Mouse (Mus musculus): Measurements from ENCODE around the gene Sf3a2. TPM values are rescaled to one million over a fixed set of nuclear protein-coding genes. Genes with fewer than 3 reads are reported as not detected.

Gene Sf3a2
- polyA plus RNA-seq, 1 experiment from 2014 or later, result 55.6 TPM

DNA sequence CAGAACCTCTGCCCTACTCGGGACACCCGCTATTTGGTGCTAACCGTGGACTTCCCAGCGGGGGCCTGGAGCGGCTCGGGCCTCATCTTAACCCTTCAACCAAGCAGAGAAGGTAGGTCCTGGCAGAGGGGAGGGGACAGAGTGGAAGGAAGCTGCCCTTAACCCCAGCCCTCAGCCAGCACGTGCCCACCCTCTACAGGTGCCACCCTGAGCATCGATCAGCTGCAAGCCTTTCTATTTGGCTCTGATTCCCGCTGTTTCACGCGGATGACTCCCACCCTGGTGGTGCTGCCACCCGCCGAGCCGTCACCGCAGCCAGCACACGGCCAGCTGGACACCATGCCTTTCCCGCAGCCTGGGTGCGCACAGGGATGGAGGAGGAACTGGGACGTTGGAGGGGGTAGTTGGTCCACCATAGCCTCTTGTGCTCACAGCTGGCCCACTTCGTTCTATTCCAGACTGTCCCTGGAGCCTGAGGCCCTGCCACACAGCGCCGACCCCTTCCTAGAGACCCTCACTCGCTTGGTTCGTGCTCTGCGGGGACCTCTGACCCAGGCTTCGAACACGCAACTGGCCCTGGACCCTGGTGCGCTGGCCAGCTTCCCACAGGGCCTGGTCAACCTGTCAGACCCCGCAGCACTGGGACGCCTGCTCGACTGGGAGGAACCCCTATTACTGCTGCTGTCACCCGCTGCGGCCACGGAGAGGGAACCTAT, 8.5 kb downstream of the Sf3a2 start:
- WGBS, result 34% methylated on average over 34 of the region's 34 CpGs
- DNase-seq (ENCODE audit: low spot score) (no peak), ATAC-seq (ENCODE audit: low FRiP score) (peak; percentile 9; the same call in 1 of the 2 replicates)
- peak overlapping the region; percentile 80 for H3K9ac ChIP-seq
- peaks cover 16% of the 10 kb centered on the region for H3K4me1 ChIP-seq (replicated peaks; ENCODE audit: control insufficient read depth, insufficient read depth, low read length)
- H3K4me3 ChIP-seq (replicated peaks; ENCODE audit: low read length), result peak overlapping the region; percentile 46
- H3K9me3 ChIP-seq (ENCODE audit: control insufficient read depth, low read length), result no peaks in the 10 kb centered on the region
- peak overlapping the region; percentile 98 for H3K4me2 ChIP-seq (replicated peaks)
- peaks cover 18% of the 10 kb centered on the region for H3K27me3 ChIP-seq (ENCODE audit: control insufficient read depth, insufficient read depth, low read length)
- peaks cover 40% of the 10 kb centered on the region for H3K36me3 ChIP-seq (replicated peaks; ENCODE audit: control insufficient read depth, insufficient read depth)
- H3K27ac ChIP-seq, result peak overlapping the region; percentile 86

DNA sequence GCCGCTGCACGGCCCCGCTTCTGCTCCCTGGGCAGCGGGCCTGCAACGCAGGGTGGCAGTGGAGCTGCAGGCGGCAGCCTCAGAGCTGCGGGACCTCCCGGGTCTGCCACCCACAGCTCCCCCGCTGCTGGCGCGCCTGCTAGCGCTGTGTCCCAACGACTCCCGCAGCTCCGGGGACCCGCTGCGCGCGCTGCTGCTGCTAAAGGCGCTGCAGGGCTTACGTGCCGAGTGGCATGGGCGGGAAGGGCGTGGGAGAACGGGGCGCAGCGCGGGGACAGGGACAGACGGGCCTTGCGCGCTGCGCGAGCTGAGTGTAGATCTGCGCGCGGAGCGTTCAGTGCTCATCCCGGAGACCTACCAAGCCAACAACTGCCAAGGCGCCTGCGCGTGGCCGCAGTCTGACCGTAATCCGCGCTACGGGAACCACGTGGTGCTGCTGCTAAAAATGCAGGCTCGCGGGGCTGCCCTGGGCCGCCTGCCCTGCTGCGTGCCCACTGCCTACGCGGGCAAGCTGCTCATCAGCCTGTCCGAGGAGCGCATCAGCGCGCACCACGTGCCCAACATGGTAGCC, 9.1 kb downstream of the Sf3a2 start:
- peak overlapping the region; percentile 86 for H3K27ac ChIP-seq
- H3K4me3 ChIP-seq (replicated peaks; ENCODE audit: low read length), result peak overlapping the region; percentile 46
- H3K9ac ChIP-seq, result peak overlapping the region; percentile 80
- H3K9me3 ChIP-seq (ENCODE audit: control insufficient read depth, low read length), result no peaks in the 10 kb centered on the region
- peaks cover 34% of the 10 kb centered on the region for H3K36me3 ChIP-seq (replicated peaks; ENCODE audit: control insufficient read depth, insufficient read depth)
- under 1% methylated on average over 55 of the region's 58 CpGs for WGBS
- peaks cover 16% of the 10 kb centered on the region for H3K4me1 ChIP-seq (replicated peaks; ENCODE audit: control insufficient read depth, insufficient read depth, low read length)
- H3K4me2 ChIP-seq (replicated peaks), result peak overlapping the region; percentile 98
- DNase-seq (ENCODE audit: low spot score) (peak; percentile 78), ATAC-seq (ENCODE audit: low FRiP score) (peak; percentile 81)
- peaks cover 18% of the 10 kb centered on the region for H3K27me3 ChIP-seq (ENCODE audit: control insufficient read depth, insufficient read depth, low read length)

DNA sequence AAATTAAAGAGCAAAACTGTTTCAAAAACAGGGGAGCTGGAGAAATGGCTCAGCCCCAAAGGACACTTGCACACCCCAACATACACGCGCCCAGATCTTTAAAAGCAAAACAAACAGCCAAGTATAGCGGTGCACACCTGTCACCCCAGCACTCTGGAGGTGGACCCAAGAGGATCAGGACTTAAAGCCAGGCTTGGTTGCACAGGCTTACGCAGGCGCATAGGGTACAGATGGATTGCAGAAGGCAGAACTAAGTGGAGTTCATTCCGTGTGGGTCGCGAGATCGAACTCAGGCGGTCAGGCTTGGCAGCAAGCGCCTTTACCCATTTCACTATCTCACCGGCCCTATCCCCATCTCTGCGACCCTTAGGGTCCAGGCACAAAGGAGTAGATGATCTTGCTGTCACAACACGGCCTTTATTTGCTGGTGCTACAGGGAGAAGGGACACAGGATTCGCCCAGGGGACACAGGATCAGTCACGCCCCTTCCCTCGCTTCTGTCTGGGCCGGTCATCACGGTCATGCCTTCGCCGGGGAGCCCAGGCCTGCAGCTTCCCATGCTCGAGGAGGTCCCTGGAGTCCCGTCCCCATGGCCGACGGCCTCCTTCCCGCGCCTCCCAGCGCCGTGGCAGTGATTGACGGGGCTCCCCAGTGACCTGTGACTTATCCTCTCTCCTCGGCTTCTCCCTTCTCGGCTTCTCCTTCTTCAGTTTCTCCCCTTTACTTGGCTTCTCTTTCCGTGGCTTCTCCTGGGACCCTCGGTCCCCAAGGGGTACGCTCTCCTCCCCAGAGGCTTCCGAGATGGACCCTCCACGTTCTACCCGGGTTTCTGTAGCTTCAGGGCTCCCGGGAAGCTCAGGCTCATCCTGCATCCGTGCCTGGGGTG, 10.3 kb downstream of the Sf3a2 start:
- Histone ChIP-seq H3K9ac (peak overlapping the region; percentile 0; the same call in 1 of the 2 replicates), H3K9me3 (ENCODE audit: control insufficient read depth, low read length) (no peaks in the 10 kb centered on the region), H3K4me3 (replicated peaks; ENCODE audit: low read length) (0 out of 2 replicates have a peak overlapping the region, but pooled peaks have one; percentile 1), H3K4me1 (replicated peaks; ENCODE audit: control insufficient read depth, insufficient read depth, low read length) (peaks cover 16% of the 10 kb centered on the region), H3K4me2 (replicated peaks) (peak overlapping the region; percentile 98), H3K27me3 (ENCODE audit: control insufficient read depth, insufficient read depth, low read length) (peaks cover 18% of the 10 kb centered on the region), H3K27ac (no peak overlapping the region), H3K36me3 (replicated peaks; ENCODE audit: control insufficient read depth, insufficient read depth) (peaks cover 22% of the 10 kb centered on the region)
- 18% methylated on average over 40 of the region's 40 CpGs for WGBS
- DNase-seq (ENCODE audit: low spot score) (no peak), ATAC-seq (ENCODE audit: low FRiP score) (no peak)

DNA sequence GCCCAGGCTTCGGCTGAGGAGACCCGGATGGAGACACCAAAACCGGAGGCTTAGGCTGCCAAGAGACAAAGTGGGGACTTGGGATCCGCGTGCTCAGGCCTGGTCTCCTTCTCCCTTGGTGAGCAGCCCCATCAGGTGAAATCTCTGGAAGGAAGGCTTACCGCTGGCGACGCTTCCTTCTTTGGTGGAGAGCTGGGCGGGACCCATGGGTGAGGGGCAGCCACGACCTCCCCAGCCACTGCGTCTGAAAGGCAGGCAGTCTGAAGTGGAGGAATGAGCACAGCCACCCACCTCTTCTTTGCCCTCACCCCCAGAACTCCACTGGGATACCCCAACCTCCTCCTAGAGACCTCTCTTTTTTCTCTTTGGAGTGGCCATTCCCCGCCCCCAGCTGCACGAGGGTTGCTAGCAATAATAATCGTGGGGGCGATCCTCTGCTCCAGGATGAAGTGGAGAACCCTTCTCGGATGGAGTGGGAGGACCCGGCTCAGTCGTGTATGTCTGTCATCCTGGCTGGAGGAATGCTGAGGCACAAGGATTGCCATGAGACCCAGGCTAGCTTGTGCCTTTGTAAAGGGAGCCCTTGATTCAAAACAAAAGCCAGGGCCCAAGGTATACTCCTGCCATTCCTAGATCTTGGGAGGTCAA, 11.1 kb downstream of the Sf3a2 start:
- Histone ChIP-seq H3K27me3 (ENCODE audit: control insufficient read depth, insufficient read depth, low read length) (peaks cover 18% of the 10 kb centered on the region), H3K36me3 (replicated peaks; ENCODE audit: control insufficient read depth, insufficient read depth) (peaks cover 14% of the 10 kb centered on the region), H3K4me1 (replicated peaks; ENCODE audit: control insufficient read depth, insufficient read depth, low read length) (peaks cover 16% of the 10 kb centered on the region), H3K4me3 (replicated peaks; ENCODE audit: low read length) (0 out of 2 replicates have a peak overlapping the region, but pooled peaks have one; percentile 1), H3K27ac (no peak overlapping the region), H3K9me3 (ENCODE audit: control insufficient read depth, low read length) (no peaks in the 10 kb centered on the region), H3K9ac (peak overlapping the region; percentile 0; the same call in 1 of the 2 replicates), H3K4me2 (replicated peaks) (peak overlapping the region; percentile 23)
- WGBS, result 4% methylated on average over 17 of the region's 18 CpGs
- DNase-seq (ENCODE audit: low spot score) (no peak), ATAC-seq (ENCODE audit: low FRiP score) (no peak)

DNA sequence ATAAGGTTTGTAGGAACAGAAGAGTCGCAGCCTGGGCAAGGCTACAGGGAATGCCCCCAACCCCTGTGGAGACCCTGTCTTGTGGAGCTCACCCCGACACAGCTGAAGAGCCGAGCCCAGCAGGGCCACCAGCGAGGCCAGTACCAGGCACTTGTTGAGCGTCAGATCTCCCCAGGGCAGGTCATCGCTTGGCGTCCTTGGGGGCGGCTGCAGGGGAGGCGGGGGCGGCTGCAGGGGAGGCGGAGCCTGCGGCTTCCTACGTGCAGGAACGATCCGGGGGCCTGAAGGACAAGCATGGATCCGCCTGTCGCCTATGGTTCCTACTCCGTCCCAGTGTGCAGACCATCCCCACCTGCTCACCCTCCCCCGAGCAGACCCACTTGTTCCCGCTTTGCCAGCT, 12.1 kb downstream of the Sf3a2 start:
- Histone ChIP-seq H3K4me1 (replicated peaks; ENCODE audit: control insufficient read depth, insufficient read depth, low read length) (peaks cover 16% of the 10 kb centered on the region), H3K27me3 (ENCODE audit: control insufficient read depth, insufficient read depth, low read length) (peaks cover 18% of the 10 kb centered on the region), H3K4me2 (replicated peaks) (no peak overlapping the region; the same call in 1 of the 2 replicates), H3K4me3 (replicated peaks; ENCODE audit: low read length) (no peak overlapping the region), H3K36me3 (replicated peaks; ENCODE audit: control insufficient read depth, insufficient read depth) (peaks cover 4% of the 10 kb centered on the region), H3K27ac (no peak overlapping the region), H3K9me3 (ENCODE audit: control insufficient read depth, low read length) (no peaks in the 10 kb centered on the region), H3K9ac (no peak overlapping the region)
- no peak for DNase-seq (ENCODE audit: low spot score)
- no peak for ATAC-seq (ENCODE audit: low FRiP score)
- WGBS, result 3% methylated on average over 20 of the region's 20 CpGs

DNA sequence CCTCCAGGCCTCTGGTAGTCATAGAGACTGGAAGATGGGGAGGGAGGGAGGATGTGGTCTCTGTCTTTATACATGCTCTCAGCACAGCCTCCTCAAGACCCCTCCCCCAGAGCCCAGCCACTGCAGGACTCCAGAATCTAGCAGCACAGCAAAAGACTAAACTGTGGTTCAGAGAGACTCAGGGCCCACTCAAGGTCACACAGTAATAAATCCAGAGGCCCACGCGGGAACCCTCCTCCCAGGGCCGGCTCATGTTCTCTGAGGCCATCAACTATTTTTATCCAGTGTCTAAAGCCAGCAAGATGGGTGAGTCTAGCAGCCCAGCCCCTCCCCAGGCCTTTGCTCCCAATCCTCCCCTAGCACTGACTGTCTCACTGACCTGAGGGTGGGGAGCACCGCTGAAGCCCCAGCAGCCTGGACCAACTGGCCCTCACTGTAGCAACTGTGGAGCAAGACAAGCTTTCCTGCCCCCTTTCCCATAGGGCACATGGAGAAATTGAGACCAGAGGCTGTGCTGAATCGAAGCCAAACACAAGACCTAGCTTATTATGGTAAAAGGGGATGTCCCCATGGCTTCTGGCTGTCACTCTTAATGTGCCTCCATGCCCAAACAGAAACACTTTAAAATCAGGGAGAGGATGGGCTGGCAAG, 14.5 kb downstream of the Sf3a2 start:
- 63% methylated on average over 5 of the region's 5 CpGs for WGBS
- H3K27me3 ChIP-seq (ENCODE audit: control insufficient read depth, insufficient read depth, low read length), result peaks cover 18% of the 10 kb centered on the region
- H3K9me3 ChIP-seq (ENCODE audit: control insufficient read depth, low read length), result no peaks in the 10 kb centered on the region
- H3K4me2 ChIP-seq (replicated peaks), result no peak overlapping the region
- ATAC-seq (ENCODE audit: low FRiP score) (no peak), DNase-seq (ENCODE audit: low spot score) (no peak)
- H3K27ac ChIP-seq, result no peak overlapping the region
- no peaks in the 10 kb centered on the region for H3K36me3 ChIP-seq (replicated peaks; ENCODE audit: control insufficient read depth, insufficient read depth)
- no peak overlapping the region for H3K9ac ChIP-seq
- H3K4me3 ChIP-seq (replicated peaks; ENCODE audit: low read length), result no peak overlapping the region
- peaks cover 7% of the 10 kb centered on the region for H3K4me1 ChIP-seq (replicated peaks; ENCODE audit: control insufficient read depth, insufficient read depth, low read length)

DNA sequence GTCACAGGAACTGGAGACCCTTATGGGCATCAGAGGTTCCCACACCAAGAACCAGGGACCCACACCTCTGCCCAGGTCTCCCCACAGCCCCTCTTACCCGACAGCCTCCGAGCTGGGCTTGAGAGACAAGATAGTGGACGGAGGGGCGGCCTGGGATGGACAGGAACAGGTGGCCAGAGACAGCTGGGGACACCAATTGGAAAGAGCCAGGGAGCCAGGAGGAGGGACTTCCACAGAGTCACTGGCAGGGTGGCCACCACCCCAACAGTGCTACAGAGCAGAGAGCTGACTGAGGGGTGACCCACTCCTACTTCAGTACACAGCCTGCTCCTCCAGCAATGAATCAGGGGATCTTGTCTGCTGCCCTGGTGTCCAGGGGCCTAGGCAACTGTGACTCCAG, 15.4 kb downstream of the Sf3a2 start, which contains the start of gene Jsrp1:
Jsrp1 (minus strand) TSS at position 133 of the 400 bp plus-strand sequence.
- no peak for DNase-seq (ENCODE audit: low spot score)
- no peak within 1 kb of the TSS for H3K4me2 ChIP-seq (replicated peaks)
- H3K27me3 ChIP-seq (ENCODE audit: control insufficient read depth, insufficient read depth, low read length), result peaks cover 18% of the 10 kb centered on the region
- H3K36me3 ChIP-seq (replicated peaks; ENCODE audit: control insufficient read depth, insufficient read depth), result no peaks in the 10 kb centered on the region
- no peaks in the 10 kb centered on the region for H3K9me3 ChIP-seq (ENCODE audit: control insufficient read depth, low read length)
- no peak within 1 kb of the TSS for H3K4me3 ChIP-seq (replicated peaks; ENCODE audit: low read length)
- no peak within 1 kb of the TSS for H3K9ac ChIP-seq
- H3K27ac ChIP-seq, result no peak within 1 kb of the TSS
- no peaks in the 10 kb centered on the region; the same call in 1 of the 2 replicates for H3K4me1 ChIP-seq (replicated peaks; ENCODE audit: control insufficient read depth, insufficient read depth, low read length)
- ATAC-seq (ENCODE audit: low FRiP score), result no peak
- 78% methylated on average over 4 of the region's 4 CpGs for WGBS

DNA sequence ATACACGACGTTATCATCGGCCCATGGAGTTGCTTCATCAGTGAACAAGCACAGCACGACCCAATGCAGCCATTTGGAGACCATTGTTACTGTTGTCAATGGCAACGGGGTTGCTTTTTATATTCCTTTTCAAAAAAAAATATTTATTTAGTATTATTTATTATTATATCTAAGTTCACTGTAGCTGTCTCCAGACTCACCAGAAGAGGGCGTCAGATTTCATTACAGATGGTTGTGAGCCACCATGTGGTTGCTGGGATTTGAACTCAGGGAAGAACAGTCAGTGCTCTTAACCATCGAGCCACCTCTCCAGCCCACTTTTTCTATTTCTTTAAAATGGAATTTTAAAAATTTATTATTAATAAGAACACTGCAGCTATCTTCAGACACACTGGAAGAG, 16.8 kb downstream of the Sf3a2 start:
- no peaks in the 10 kb centered on the region for H3K4me1 ChIP-seq (replicated peaks; ENCODE audit: control insufficient read depth, insufficient read depth, low read length)
- WGBS, result 59% methylated on average over 7 of the region's 7 CpGs

More for the DNA sequence above, 16.8 kb downstream of the Sf3a2 start:
- no peak overlapping the region for H3K4me2 ChIP-seq (replicated peaks)
- no peaks in the 10 kb centered on the region for H3K9me3 ChIP-seq (ENCODE audit: control insufficient read depth, low read length)
- DNase-seq (ENCODE audit: low spot score) (no peak), ATAC-seq (ENCODE audit: low FRiP score) (no peak)
- H3K27ac ChIP-seq, result no peak overlapping the region
- H3K36me3 ChIP-seq (replicated peaks; ENCODE audit: control insufficient read depth, insufficient read depth), result no peaks in the 10 kb centered on the region
- H3K27me3 ChIP-seq (ENCODE audit: control insufficient read depth, insufficient read depth, low read length), result peaks cover 7% of the 10 kb centered on the region
- no peak overlapping the region for H3K9ac ChIP-seq
- H3K4me3 ChIP-seq (replicated peaks; ENCODE audit: low read length), result no peak overlapping the region

Measured in hindbrain, embryonic 14.5 days (tissue).